Mouse (Mus musculus) adipose tissue, adult 10 weeks (tissue): ENCODE results near the gene 1810062G17Rik. TPM values are rescaled to one million over a fixed set of nuclear protein-coding genes. Genes with fewer than 3 reads are reported as not detected.

Experiments
- polyA plus RNA-seq: library from polyadenylated mRNA; stranded (reverse); fragments of 350-450 nt; fragmentation: Illumina TruSeq; extraction: RNeasy Lipid Tissue Mini Kit (QIAGEN cat#74804); gene quantifications from one replicate; pipeline ENCODE4 v1.2.3, GENCODE M21; 2014; ENCODE audit warnings: low read depth, low replicate concordance

The 1810062G17Rik gene
- polyA plus RNA-seq = 10.3 TPM

DNA sequence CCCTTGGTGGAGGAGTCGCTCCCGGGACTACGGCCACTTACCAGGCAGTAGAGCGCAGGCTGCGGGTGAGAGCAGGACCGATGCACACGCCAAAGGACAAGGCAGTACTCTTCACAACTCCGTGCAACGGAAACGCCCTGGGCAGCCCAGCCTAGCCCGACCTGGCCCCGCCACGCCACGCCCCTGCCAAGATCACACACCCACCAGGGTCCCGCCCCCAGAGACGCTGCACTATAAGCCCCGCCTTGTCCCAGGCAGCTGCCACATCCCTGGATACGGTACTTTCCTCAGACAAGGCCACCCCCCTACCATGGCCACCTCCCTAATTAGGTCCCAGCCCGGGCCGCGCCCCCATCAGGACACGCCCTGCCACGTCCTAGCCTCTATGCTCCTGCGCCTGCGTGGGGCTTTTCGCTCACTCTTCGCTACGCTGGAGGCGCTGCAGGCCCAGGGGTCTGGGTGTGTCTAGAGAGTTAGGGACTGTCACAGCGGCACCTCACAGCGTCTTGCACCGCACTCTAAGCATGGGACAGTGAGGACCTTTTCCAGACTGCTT lies at the start of gene 1810062G17Rik, which contains the start of gene Anxa5:
TSS of gene 1810062G17Rik (plus strand) at position 406 of the 556 bp plus-strand sequence.
TSS of gene Anxa5 (minus strand) at position 363 of the 556 bp plus-strand sequence.

GRCm38 (mm10) chr3:36521073-36522060 lies 45.6 kb downstream of the 1810062G17Rik start, which contains the start of gene Gm11549:
Gene Gm11549, minus strand, starts transcription at chr3:36521813.

Other genes with a start within 250 kb of the 1810062G17Rik start
- gene Anxa5, start within 50 bp of the 1810062G17Rik start, polyA plus RNA-seq = 343 TPM
- 0.10 TPM for gene Gm11549, start 45.9 kb downstream of the 1810062G17Rik start, polyA plus RNA-seq
- gene Exosc9, start 76.7 kb downstream of the 1810062G17Rik start, polyA plus RNA-seq = 26.4 TPM
- 2.1 TPM for gene Ccna2, start 96.2 kb downstream of the 1810062G17Rik start, polyA plus RNA-seq
- 8.4 TPM for gene Bbs7, start 137.5 kb downstream of the 1810062G17Rik start, polyA plus RNA-seq
- gene Trpc3, start 214.2 kb downstream of the 1810062G17Rik start, polyA plus RNA-seq = 1.3 TPM